Mouse (Mus musculus) subcutaneous adipose tissue, adult 2 months (tissue): ENCODE data around the gene Olfr177. TPM values are rescaled to one million over a fixed set of nuclear protein-coding genes. Genes with fewer than 3 reads are reported as not detected.

Source experiments
- polyA plus RNA-seq: library from polyadenylated mRNA; depleted of rRNA; stranded (reverse); fragments of >200 nt; gene quantifications from 2 replicates; pipeline ENCODE4 v1.2.3, GENCODE M21; 2012; ENCODE audit warnings: low replicate concordance; rRNA removed

Olfr177 gene
- not detected in 2 replicates for polyA plus RNA-seq

DNA sequence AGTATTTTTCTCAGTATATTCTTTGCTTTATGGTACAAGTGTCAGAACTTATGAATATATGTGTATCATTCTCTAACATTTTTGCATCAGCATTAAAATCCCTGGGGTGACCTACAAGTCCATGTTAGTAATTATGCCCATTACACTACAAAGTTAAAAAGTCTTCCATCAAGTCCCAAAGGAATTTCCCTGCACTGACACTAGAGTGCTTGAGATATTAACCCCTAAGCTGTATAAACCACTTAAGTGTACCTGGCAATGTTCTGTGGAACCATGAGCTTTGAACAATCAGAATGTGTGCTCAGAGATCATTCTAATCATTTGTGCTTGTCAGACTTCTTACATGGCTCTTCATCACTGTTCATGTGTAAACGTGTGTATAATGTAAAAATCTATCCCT, at the start of gene Olfr177:
Gene Olfr177 (minus strand): TSS at position 101 of the 400 bp plus-strand sequence.

DNA sequence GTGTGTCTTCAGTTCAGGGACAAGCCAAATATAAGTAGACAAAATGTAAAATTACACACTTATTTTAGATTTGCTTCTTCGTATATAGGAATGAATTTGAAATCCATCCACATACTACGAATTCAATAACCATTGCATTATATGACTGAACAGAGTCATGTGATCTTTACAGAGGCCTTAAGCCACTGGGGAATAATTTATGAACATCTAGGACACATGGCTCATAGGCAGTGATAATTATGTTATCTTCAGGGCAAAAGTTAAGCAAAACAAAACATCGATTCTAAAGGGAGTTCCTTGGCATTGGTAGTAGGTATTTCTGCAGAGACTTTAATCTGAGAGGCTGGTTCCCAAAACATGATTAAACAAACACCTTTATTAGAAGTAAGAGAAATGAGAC, 17.4 kb upstream of the Olfr177 start, which contains the start of gene Olfr178:
Gene Olfr178 (minus strand): TSS at position 101 of the 400 bp plus-strand sequence.

DNA sequence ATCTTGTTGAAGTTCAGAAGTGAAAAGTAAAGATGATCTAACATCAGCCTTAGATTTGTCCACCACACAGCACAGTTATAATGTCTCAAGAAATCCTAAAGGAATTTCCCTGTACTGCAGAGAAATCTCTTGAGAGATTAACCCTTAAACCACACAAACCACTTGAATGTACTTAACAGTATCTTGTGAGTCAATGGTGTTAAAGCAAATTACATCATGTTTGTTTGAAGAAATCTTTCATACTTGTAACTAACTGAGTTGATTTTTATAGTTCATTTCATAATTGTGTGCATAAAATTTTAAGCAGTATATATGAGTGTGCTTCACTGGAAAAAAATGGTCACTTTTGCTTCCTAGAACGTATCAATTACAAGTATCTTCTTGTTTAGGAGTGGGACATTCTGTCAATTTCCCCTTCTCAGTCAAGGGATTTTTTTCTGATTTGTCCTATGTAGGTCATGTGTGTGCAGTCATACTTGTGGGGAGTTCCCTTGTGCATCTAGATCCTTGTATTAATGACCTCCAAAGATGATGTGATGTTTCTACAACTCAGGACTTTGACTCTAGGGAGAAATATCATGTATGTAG, 47.7 kb downstream of the Olfr177 start, which contains the start of gene Olfr175-ps1:
Gene Olfr175-ps1 (minus strand): TSS at position 51 of the 588 bp plus-strand sequence.

Other genes with a start within 250 kb of the Olfr177 start
- not detected in 2 replicates for gene E330017A01Rik, start 236.0 kb downstream of the Olfr177 start, polyA plus RNA-seq
- gene Cpox, start 204.5 kb downstream of the Olfr177 start, polyA plus RNA-seq: 5.9 and 11.2 TPM in 2 replicates
- 0.06 and 0.11 TPM in 2 replicates for gene Gpr15, start 155.7 kb downstream of the Olfr177 start, polyA plus RNA-seq
- 40.9 and 84.8 TPM in 2 replicates for gene Cldnd1, start 146.9 kb downstream of the Olfr177 start, polyA plus RNA-seq
- not detected in 2 replicates for gene Olfr172, start 111.6 kb downstream of the Olfr177 start, polyA plus RNA-seq
- gene Olfr173, start 74.5 kb downstream of the Olfr177 start, polyA plus RNA-seq: not detected in 2 replicates
- not detected in 2 replicates for gene Olfr175-ps1, start 48.0 kb downstream of the Olfr177 start, polyA plus RNA-seq
- not detected in 2 replicates for gene Olfr178, start 17.3 kb upstream of the Olfr177 start, polyA plus RNA-seq
- gene Olfr181, start 54.0 kb upstream of the Olfr177 start, polyA plus RNA-seq: not detected in 2 replicates
- gene Olfr180, start 54.6 kb upstream of the Olfr177 start, polyA plus RNA-seq: not detected in 2 replicates
- not detected in 2 replicates for gene Olfr183, start 120.6 kb upstream of the Olfr177 start, polyA plus RNA-seq
- gene Olfr186, start 155.5 kb upstream of the Olfr177 start, polyA plus RNA-seq: not detected in 2 replicates
- not detected in 2 replicates for gene Olfr187, start 165.0 kb upstream of the Olfr177 start, polyA plus RNA-seq
- gene Olfr190, start 203.2 kb upstream of the Olfr177 start, polyA plus RNA-seq: not detected in 2 replicates
- not detected in 2 replicates for gene Olfr191, start 215.1 kb upstream of the Olfr177 start, polyA plus RNA-seq
- not detected in 2 replicates for gene Olfr193, start 237.1 kb upstream of the Olfr177 start, polyA plus RNA-seq
- gene Olfr194, start 246.3 kb upstream of the Olfr177 start, polyA plus RNA-seq: not detected in 2 replicates